Mouse (Mus musculus) forebrain, embryonic 14.5 days (tissue): ENCODE results near the gene Zfp575. TPM values are rescaled to one million over a fixed set of nuclear protein-coding genes. Genes with fewer than 3 reads are reported as not detected.

ENCODE experiments used
- ATAC-seq: fragments of 200-750 bp; cut with Nextera tagmentation; 2 replicates; pipeline ENCODE4 v1.8.0; 2017; ENCODE audit warnings: mild to moderate bottlenecking, moderate library complexity
- DNase-seq: peaks from one replicate; pipeline ENCODE4 v3.0.0-alpha.2; 2015; ENCODE audit warnings: low spot score
- H3K27ac ChIP-seq: fragments of 300-500 bp; sonication (generic); 2 replicates; pipeline ENCODE4 v1.5.1; 2014; ENCODE audit warnings: low read depth, mild to moderate bottlenecking, control low read depth, low read length, moderate library complexity
- H3K27me3 ChIP-seq: fragments of 300-500 bp; sonication (generic); replicated peaks from 2 replicates; pipeline ENCODE4 v1.6.1; 2014; ENCODE audit warnings: low read length, control low read depth, mixed read lengths; ENCODE audit not compliant: control insufficient read depth, insufficient read depth
- H3K36me3 ChIP-seq: fragments of 300-500 bp; sonication (generic); 2 replicates; pipeline ENCODE4 v1.6.1; 2014; ENCODE audit warnings: low read length, control low read depth; ENCODE audit not compliant: control insufficient read depth, insufficient read depth
- H3K4me1 ChIP-seq: fragments of 300-500 bp; sonication (generic); 2 replicates; pipeline ENCODE4 v1.6.1; 2014; ENCODE audit warnings: antibody characterized with exemption, low read length, control low read depth; ENCODE audit not compliant: control insufficient read depth, insufficient read depth
- H3K4me2 ChIP-seq: fragments of 300-500 bp; sonication (generic); 2 replicates; pipeline ENCODE4 v1.6.1; 2014; ENCODE audit warnings: mild to moderate bottlenecking, control low read depth, low read length
- H3K4me3 ChIP-seq: fragments of 300-500 bp; sonication (generic); 2 replicates; pipeline ENCODE4 v1.5.1; 2014; ENCODE audit warnings: low read depth, low read length, control low read depth
- H3K9ac ChIP-seq: fragments of 300-500 bp; sonication (generic); 2 replicates; pipeline ENCODE4 v1.6.1; 2014; ENCODE audit warnings: mild to moderate bottlenecking, low read length, control low read depth, moderate library complexity
- H3K9me3 ChIP-seq: fragments of 300-500 bp; sonication (generic); replicated peaks from 2 replicates; pipeline ENCODE4 v1.6.1; 2016; ENCODE audit warnings: low read length, control low read depth, mixed read lengths; ENCODE audit not compliant: control insufficient read depth
- WGBS: fragments of 180-500 bp; shearing (Covaris S2); extraction: QIAGEN DNeasy Blood & Tissue Kit; methylation state at CpG from one replicate; pipeline ENCODE4 v1.1.7; 2014; 5-methylcytosine and 5-hydroxymethylcytosine counted together
- polyA plus RNA-seq: library from polyadenylated mRNA; unstranded; fragments of >200 nt; fragmentation: Nextera tagmentation; extraction: Ambion mirVana; gene quantifications from 2 replicates; pipeline ENCODE4 v1.2.1, GENCODE M21; 2014

Gene Zfp575
- polyA plus RNA-seq, 1 experiment from 2014 or later, result 3.3 TPM

GRCm38 (mm10) chr7:24577811-24578210 is 9.6 kb downstream of the Zfp575 start:
- Histone ChIP-seq H3K9ac (no peak overlapping the region), H3K27me3 (no peaks in the 10 kb centered on the region), H3K4me2 (no peak overlapping the region), H3K27ac (no peak overlapping the region), H3K36me3 (peaks cover 5% of the 10 kb centered on the region; the same call in 1 of the 2 replicates), H3K4me1 (no peaks in the 10 kb centered on the region), H3K9me3 (no peaks in the 10 kb centered on the region), H3K4me3 (no peak overlapping the region)
- DNase-seq (no peak), ATAC-seq (no peak)
- WGBS, result 90% methylated on average over 10 of the region's 10 CpGs

GRCm38 (mm10) chr7:24574224-24574796 is 13.1 kb downstream of the Zfp575 start:
- DNase-seq (no peak), ATAC-seq (no peak)
- no peak overlapping the region for H3K4me2 ChIP-seq
- H3K4me1 ChIP-seq, result no peaks in the 10 kb centered on the region
- H3K27ac ChIP-seq, result no peak overlapping the region
- no peaks in the 10 kb centered on the region for H3K9me3 ChIP-seq
- H3K9ac ChIP-seq, result no peak overlapping the region
- no peak overlapping the region for H3K4me3 ChIP-seq
- H3K36me3 ChIP-seq, result peaks cover 23% of the 10 kb centered on the region
- 69% methylated on average over 12 of the region's 12 CpGs for WGBS
- H3K27me3 ChIP-seq, result no peaks in the 10 kb centered on the region

GRCm38 (mm10) chr7:24572455-24572854 is 15.0 kb downstream of the Zfp575 start:
- DNase-seq (peak; percentile 25), ATAC-seq (no peak)
- Histone ChIP-seq H3K27me3 (no peaks in the 10 kb centered on the region), H3K4me1 (no peaks in the 10 kb centered on the region), H3K4me2 (no peak overlapping the region), H3K9ac (no peak overlapping the region), H3K27ac (no peak overlapping the region), H3K4me3 (no peak overlapping the region), H3K36me3 (peaks cover 36% of the 10 kb centered on the region), H3K9me3 (no peaks in the 10 kb centered on the region)
- WGBS, result 57% methylated on average over 5 of the region's 5 CpGs

- H3K9me3 ChIP-seq, result no peaks in the 10 kb centered on the region
- no peak overlapping the region for H3K4me3 ChIP-seq
- no peaks in the 10 kb centered on the region for H3K27me3 ChIP-seq
- no peak overlapping the region for H3K4me2 ChIP-seq
- WGBS, result 89% methylated on average over 4 of the region's 4 CpGs
- no peak for DNase-seq
- no peak overlapping the region for H3K9ac ChIP-seq
- ATAC-seq, result no peak
- peaks cover 50% of the 10 kb centered on the region for H3K36me3 ChIP-seq
- no peaks in the 10 kb centered on the region for H3K4me1 ChIP-seq
- H3K27ac ChIP-seq, result no peak overlapping the region
Measured at GRCm38 (mm10) chr7:24571071-24571470, 16.4 kb downstream of the Zfp575 start.

GRCm38 (mm10) chr7:24568512-24568911 is 18.9 kb downstream of the Zfp575 start:
- 88% methylated on average over 4 of the region's 4 CpGs for WGBS
- Histone ChIP-seq H3K27me3 (no peaks in the 10 kb centered on the region), H3K9me3 (no peaks in the 10 kb centered on the region), H3K4me1 (no peaks in the 10 kb centered on the region), H3K9ac (no peak overlapping the region), H3K36me3 (peaks cover 54% of the 10 kb centered on the region), H3K4me2 (no peak overlapping the region), H3K27ac (no peak overlapping the region), H3K4me3 (no peak overlapping the region)
- DNase-seq, result no peak
- no peak for ATAC-seq

GRCm38 (mm10) chr7:24566206-24566605 is 21.2 kb downstream of the Zfp575 start:
- H3K9ac ChIP-seq, result no peak overlapping the region
- no peaks in the 10 kb centered on the region for H3K9me3 ChIP-seq
- no peaks in the 10 kb centered on the region for H3K4me1 ChIP-seq
- no peak overlapping the region for H3K27ac ChIP-seq
- WGBS, result 90% methylated on average over 9 of the region's 9 CpGs
- peaks cover 61% of the 10 kb centered on the region for H3K36me3 ChIP-seq
- H3K4me3 ChIP-seq, result no peak overlapping the region
- ATAC-seq, result no peak
- no peak overlapping the region for H3K4me2 ChIP-seq
- no peak for DNase-seq
- H3K27me3 ChIP-seq, result no peaks in the 10 kb centered on the region

GRCm38 (mm10) chr7:24565627-24566026 is 21.8 kb downstream of the Zfp575 start:
- H3K4me2 ChIP-seq, result no peak overlapping the region
- H3K27me3 ChIP-seq, result no peaks in the 10 kb centered on the region
- peaks cover 61% of the 10 kb centered on the region for H3K36me3 ChIP-seq
- no peak overlapping the region for H3K9ac ChIP-seq
- H3K9me3 ChIP-seq, result no peaks in the 10 kb centered on the region
- 98% methylated on average over 11 of the region's 11 CpGs for WGBS
- ATAC-seq, result no peak
- DNase-seq, result no peak
- no peak overlapping the region for H3K27ac ChIP-seq
- no peak overlapping the region for H3K4me3 ChIP-seq
- no peaks in the 10 kb centered on the region for H3K4me1 ChIP-seq

GRCm38 (mm10) chr7:24564607-24565265 is 22.7 kb downstream of the Zfp575 start:
- ATAC-seq, result peak; percentile 46; the same call in 1 of the 2 replicates
- Histone ChIP-seq H3K4me3 (no peak overlapping the region), H3K9ac (no peak overlapping the region), H3K27me3 (no peaks in the 10 kb centered on the region), H3K9me3 (no peaks in the 10 kb centered on the region), H3K27ac (no peak overlapping the region), H3K4me2 (no peak overlapping the region), H3K4me1 (no peaks in the 10 kb centered on the region), H3K36me3 (peaks cover 63% of the 10 kb centered on the region)
- DNase-seq, result peak; percentile 53
- 61% methylated on average over 6 of the region's 6 CpGs for WGBS

- Histone ChIP-seq H3K9ac (no peak overlapping the region), H3K4me1 (no peaks in the 10 kb centered on the region), H3K36me3 (peaks cover 68% of the 10 kb centered on the region), H3K4me2 (no peak overlapping the region), H3K27ac (no peak overlapping the region), H3K27me3 (no peaks in the 10 kb centered on the region), H3K4me3 (no peak overlapping the region), H3K9me3 (no peaks in the 10 kb centered on the region)
- no peak for ATAC-seq
- no peak for DNase-seq
- WGBS, result 88% methylated on average over 4 of the region's 4 CpGs
Measured at GRCm38 (mm10) chr7:24563837-24564206, 23.6 kb downstream of the Zfp575 start.
